Mouse (Mus musculus) right cerebral cortex, postnatal 36 days (tissue): Measurements from ENCODE around the gene Spata5.

ENCODE experiments used
- DNase-seq, 2 experiments: peaks; one replicate each; pipeline ENCODE4 v3.0.0; 2022; ENCODE audit warnings: low spot score in 2 of 2, mixed read lengths in 1 of 2

The Spata5 gene

GRCm38 (mm10) chr3:37420641-37421040 is 945 bp downstream of the Spata5 start:
- peak in 1 of 2 experiments; percentile 20 for DNase-seq

- no peak for DNase-seq
These were observed 1.5 kb downstream of the Spata5 start for GRCm38 (mm10) chr3:37421179-37421578.

DNA sequence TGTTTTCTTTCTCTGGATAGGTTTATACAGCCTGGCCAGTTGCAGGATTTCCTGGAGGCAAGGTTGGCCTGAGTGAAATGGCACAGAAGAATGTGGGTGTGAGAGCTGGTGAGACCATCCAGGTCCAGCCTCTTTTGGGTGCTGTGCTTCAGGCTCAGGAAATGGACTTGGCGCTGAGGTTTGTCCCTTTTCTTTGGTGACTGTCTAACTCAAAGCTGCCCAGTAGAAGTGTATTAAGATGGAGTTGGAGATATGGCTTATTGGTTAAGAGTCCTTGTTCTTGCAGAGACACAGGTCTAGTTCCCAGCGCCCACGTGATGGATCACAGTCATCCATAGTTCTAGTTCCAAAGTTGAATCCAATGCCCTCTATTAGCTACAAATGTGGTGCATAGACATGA is 6.4 kb downstream of the Spata5 start:
- no peak for DNase-seq

DNA sequence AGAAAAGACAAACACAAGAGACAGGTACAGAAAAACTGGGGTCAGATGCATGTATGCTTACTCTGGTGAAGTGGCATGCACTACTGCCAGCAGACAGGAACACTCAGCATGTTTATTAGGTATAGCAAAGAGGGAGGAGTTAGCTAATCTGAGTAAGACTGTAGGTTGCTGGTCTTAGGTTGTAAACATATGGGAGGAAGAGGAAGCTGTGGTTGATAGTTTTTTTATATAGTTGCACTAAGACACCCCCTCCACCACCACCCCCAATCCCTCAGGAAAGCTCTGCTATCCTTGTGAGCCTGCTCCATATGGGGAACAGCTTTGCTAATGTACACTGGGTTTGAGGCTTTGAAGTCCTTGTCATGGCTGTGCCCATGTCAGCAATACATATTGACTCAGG is 10.7 kb downstream of the Spata5 start:
- DNase-seq, result no peak

- DNase-seq, result no peak
These were observed 20.1 kb downstream of the Spata5 start for GRCm38 (mm10) chr3:37439770-37440169.

GRCm38 (mm10) chr3:37443409-37443808 is 23.7 kb downstream of the Spata5 start:
- DNase-seq, result no peak

DNA sequence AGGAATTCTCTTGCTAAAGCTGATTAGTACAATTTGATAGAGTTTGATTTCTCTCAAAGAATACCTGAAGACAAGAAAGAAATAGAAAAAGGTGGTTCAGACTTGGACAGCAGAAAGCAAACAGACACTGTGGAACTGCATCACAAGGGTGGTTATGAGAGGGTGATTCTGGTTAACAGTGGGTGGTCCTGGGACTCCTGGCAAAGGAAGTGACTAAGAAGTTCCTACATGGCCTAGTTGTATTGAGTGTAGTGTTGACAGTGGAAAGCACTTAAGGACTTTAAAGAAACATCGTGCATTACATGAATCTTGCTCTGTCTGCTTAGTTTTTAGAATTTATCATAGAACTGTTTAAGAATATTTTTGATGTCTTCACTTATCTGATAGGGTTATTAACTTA is 36.3 kb downstream of the Spata5 start:
- no peak for DNase-seq

- no peak for DNase-seq
These were observed 48.5 kb downstream of the Spata5 start for GRCm38 (mm10) chr3:37468170-37468569.

- no peak for DNase-seq
These were observed 49.7 kb downstream of the Spata5 start for GRCm38 (mm10) chr3:37469353-37469752.

DNA sequence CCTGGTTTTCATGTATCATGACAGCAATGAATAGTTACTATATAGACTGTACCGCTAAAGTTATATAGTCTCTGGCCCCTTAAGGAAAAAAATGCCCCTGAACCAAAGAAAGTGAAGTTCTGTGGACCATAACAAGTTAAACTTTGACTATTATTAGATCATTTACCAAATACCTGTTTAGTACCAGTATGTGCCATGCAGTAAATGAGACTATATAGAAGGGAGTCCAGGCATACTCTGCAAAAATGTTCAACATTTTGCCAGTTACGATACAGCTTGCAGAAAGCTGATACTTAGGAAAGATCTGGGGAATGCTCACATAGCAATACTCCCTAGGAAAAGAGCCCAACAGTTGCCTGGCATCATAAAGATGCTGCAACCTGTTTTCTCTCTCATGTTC is 51.2 kb downstream of the Spata5 start:
- no peak for DNase-seq

DNA sequence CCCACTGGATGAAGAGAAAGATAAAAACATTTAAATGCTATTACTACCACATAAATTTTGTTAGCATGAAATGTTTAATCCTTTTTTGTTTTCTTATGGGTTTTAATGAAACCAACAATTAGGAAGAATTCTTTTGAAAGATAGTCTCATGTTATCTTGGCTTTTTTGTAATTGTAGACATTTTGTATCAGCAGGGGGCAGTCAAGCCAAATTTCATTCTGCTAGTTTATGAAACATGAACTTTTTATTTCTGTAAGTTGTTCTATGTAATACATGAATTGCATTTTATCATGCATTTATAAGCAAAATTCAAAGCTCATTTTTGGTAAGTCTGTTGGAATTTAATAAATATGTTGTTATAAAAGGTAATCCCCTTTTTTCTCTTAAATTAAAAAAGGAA is 52.8 kb downstream of the Spata5 start:
- DNase-seq, result no peak

- DNase-seq, result no peak
These were observed 56.8 kb downstream of the Spata5 start for GRCm38 (mm10) chr3:37476485-37476884.

DNA sequence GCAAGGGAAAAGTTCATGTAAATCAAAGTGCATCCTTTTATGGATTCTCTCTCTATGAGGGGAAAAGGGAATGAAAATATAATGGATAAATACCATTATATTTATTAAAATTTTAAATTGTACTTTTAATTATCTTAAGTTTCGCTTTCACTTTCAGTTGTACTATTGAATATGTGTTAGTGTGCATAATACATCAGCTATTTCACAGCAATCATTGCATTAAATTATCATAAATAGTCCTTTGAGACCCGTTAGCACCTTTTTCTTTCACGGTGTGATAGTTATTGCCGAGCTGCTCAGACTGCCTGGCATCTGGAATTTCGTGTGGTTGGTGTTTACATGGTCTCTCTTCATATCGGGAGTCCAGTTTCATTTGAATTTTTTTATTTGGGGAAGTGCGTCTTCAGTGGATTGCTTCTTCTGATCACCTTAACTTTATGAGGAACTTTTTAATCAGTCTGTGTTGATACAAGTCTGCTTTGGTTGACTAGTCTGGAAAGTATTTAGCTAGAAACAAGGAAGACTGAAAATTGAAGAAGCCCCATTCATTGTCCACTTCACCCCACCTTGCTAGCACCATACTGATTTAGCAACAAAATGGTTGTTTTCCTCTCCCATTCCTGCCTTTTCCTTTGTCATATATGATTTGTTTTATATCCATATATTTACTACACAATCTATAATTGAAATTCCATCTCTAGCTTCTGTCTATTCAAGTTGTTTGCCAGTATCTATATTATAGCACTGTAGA is 57.9 kb downstream of the Spata5 start:
- DNase-seq, result no peak

DNA sequence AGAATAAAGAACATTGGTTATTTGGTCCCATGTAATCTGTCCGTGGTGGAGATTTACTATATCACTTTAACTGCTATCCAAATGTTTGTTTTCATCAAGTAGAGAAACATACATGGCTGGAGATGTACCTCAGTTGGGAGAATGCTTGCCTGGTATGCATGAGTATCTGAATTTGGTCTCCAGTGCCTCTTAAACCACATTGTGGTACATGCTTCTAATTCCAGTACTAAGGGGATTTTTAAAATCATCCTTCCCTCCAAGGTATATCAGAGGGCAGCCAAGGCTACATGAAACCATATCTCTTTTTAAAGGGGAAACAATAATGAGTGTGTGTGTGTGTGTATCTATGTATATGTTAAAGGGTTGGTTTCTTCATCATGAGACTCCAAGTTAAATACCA is 60.1 kb downstream of the Spata5 start:
- no peak for DNase-seq

- no peak for DNase-seq
These were observed 61.6 kb downstream of the Spata5 start for GRCm38 (mm10) chr3:37481295-37481694.

- DNase-seq, result no peak
These were observed 63.0 kb downstream of the Spata5 start for GRCm38 (mm10) chr3:37482720-37483119.

DNA sequence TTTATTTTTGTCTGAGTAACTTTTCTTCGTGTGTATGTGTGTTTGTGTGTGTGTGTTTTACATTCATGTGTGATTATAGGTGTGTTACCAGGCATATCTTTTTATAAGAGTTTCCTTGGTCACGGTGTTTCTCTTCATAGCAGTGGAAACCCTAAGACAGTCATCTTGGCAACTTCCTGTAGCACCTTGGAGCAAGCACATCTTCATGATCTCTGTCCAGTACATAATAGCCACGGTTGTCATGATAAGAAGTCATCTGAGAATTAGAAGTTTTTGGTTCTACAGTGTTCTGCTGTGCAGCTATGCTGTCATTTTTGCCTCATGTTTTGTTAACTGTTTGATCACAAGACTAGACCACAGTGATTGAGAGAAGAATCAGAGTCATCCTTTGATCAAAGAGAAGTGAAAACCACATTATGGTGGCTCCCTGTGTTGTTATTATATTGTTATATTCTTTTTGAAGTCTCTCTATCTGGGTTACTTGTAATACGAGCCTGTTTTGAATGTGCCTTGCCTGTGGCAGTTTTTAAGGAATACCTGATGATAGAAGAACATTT is 64.1 kb downstream of the Spata5 start:
- no peak for DNase-seq

DNA sequence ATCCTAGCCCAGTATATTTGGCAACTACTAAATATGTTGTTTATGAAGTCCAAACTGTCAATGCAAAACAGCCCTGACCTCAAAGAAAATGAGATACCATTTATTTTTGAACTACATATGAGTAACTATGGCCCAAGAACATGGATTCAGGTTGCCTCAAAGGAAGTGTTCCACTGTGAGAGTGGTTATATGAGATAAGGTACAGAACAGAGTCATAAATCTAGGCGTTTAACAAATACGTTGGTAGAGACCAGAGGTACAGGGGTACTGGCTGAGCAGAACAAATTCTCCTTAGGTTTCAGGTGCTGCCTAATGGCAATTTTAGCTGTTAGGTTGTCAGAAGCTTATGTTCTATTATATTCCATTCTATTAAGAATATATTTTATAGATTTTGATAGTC is 67.9 kb downstream of the Spata5 start:
- DNase-seq, result no peak

DNA sequence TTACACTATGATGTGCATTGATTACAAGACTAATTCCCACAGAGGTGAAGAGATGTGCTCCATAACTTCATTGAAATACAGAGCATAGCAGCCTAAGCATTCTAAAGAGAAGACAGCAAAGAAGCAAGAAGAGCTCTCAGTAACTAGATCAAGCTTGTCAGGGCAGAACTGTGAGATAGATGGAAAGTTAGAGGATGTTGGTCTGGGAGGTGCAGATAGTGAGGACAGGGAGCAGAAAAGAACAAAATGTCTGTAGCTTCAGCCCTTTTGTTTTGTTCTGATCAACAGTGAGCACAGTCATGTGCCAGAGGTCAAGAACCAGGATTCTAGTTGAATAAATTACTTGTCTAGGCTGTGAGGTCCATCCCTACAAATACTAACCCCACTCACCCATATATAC is 68.5 kb downstream of the Spata5 start:
- no peak for DNase-seq

DNA sequence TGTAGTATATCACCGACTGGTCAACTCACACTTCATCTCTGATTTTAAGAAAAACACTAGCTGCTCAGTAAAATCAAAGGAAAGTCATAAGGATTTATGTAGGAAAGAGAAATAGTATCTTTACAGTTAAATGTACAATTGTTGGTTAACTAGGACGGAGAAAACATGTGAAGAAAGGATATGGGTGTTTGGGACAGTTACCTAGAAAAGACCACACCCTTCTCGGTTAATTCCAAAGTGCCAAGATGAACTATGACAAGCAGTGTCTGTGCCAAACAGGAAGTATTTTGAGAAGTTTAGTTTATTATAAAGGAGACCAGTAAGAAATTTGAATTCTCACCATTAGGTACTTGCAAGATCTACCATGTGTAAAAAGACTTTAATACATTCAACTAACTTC is 70.3 kb downstream of the Spata5 start:
- DNase-seq, result no peak

GRCm38 (mm10) chr3:37500939-37501338 is 81.2 kb downstream of the Spata5 start:
- no peak for DNase-seq

- no peak for DNase-seq
These were observed 82.9 kb downstream of the Spata5 start for GRCm38 (mm10) chr3:37502552-37502951.

DNA sequence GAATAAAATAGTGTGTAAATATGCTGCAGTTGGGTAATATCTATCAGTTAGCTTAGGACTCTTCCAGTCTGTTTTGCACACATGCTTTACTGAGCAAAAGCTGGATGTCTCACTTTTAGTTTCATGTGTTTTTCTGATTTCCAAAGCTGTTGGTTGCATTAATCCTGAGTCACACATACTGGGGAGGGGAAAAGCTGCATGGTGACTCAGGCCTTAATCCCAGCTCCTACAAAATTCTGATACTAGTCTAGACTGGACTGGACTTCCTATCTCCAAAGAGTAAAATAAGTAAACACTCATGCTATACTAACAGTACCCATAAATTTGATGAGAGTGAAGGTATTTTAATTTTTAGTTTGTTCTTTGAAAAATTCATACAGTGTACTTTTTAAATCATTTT is 84.2 kb downstream of the Spata5 start:
- no peak for DNase-seq
